Mouse (Mus musculus) heart, adult 2 months (tissue): ENCODE results near the gene Large1. TPM values are rescaled to one million over a fixed set of nuclear protein-coding genes. Genes with fewer than 3 reads are reported as not detected.

Experiments used
- DNase-seq, 2 experiments: peaks; one replicate each; pipeline ENCODE4 v3.0.0; 2021
- H3K27ac ChIP-seq: fragments of 200-600 bp; 2 replicates; pipeline ENCODE4 v1.8.1; 2022
- H3K27me3 ChIP-seq: fragments of 200-500 bp; 2 replicates; pipeline ENCODE4 v1.6.1; 2012; ENCODE audit warnings: mild to moderate bottlenecking, low read length, inconsistent platforms, mixed read lengths; ENCODE audit not compliant: control insufficient read depth, insufficient read depth
- H3K36me3 ChIP-seq: fragments of 200-500 bp; 2 replicates; pipeline ENCODE4 v1.6.1; 2012; ENCODE audit warnings: low read length, inconsistent platforms; ENCODE audit not compliant: control insufficient read depth, insufficient read depth
- H3K4me1 ChIP-seq: fragments of 200-500 bp; 2 replicates; pipeline ENCODE4 v1.6.1; 2011; ENCODE audit warnings: low read length; ENCODE audit not compliant: control insufficient read depth, insufficient read depth
- H3K4me3 ChIP-seq: fragments of 200-600 bp; 2 replicates; pipeline ENCODE4 v1.8.1; 2022
- H3K79me2 ChIP-seq: fragments of 200-500 bp; replicated peaks from 2 replicates; pipeline ENCODE4 v1.6.1; 2012; ENCODE audit warnings: mild to moderate bottlenecking, inconsistent platforms, low read length, moderate library complexity, mixed read lengths; ENCODE audit not compliant: control insufficient read depth, insufficient read depth
- H3K9ac ChIP-seq: fragments of 200-500 bp; 2 replicates; pipeline ENCODE4 v1.6.1; 2012; ENCODE audit warnings: low read depth, mild to moderate bottlenecking, control low read depth, inconsistent platforms, low read length, mixed read lengths
- CTCF ChIP-seq: fragments of 200-600 bp; IDR thresholded peaks from 2 replicates; pipeline ENCODE4 v1.8.1; 2022; ENCODE audit warnings: antibody characterized with exemption, mild to moderate bottlenecking, moderate library complexity
- EP300 ChIP-seq: fragments of 200-500 bp; IDR thresholded peaks from 2 replicates; pipeline ENCODE4 v1.6.1; 2011; ENCODE audit warnings: low read depth, low read length, control low read depth; ENCODE audit not compliant: insufficient read depth
- POLR2A ChIP-seq: fragments of 200-500 bp; IDR thresholded peaks from 2 replicates; pipeline ENCODE4 v1.6.1; 2011; ENCODE audit warnings: mild to moderate bottlenecking, low read depth, low read length, control low read depth; ENCODE audit not compliant: insufficient read depth
- WGBS: fragments of 180-500 bp; shearing (Covaris S2); methylation state at CpG from one replicate; pipeline ENCODE4 v1.1.7; 2018; 5-methylcytosine and 5-hydroxymethylcytosine counted together
- intact Hi-C: fragments of 180-260 bp; cut with DNase I; formaldehyde crosslinking; loops from one replicate; pipeline ENCODE4 v1.15.1; 2025
- polyA plus RNA-seq: library from polyadenylated mRNA; depleted of rRNA; stranded (reverse); fragments of >200 nt; gene quantifications from 2 replicates; pipeline ENCODE4 v1.2.3, GENCODE M21; 2012
- total RNA-seq, 2 experiments: library from RNA; stranded (reverse); gene quantifications; 2 replicates each; pipeline ENCODE4 v1.2.3; 2021

Gene Large1
- total and polyA plus RNA-seq, 3 experiments = 20.7 to 42.0 (median 36.0) TPM

DNA sequence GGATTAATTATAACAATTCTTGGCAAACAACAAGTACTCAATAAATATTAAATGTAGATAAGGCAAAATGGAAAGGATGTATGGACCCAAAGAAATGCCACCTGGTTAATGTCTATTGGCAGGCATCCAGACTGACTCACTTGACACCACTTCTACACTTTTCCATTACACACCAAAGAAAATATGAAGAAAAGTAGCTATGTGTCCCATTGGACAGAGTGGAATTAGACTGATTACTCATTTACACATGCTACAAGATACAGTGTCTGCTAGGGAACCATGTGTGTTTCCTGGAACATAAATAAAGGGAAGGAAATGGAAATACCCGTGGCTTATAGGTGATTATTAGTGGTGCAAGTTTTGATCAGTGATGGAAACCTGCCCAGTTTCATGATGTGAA lies 521.0 kb downstream of the Large1 start:
- H3K79me2 ChIP-seq = no peaks in the 10 kb centered on the region
- no peak overlapping the region for H3K4me3 ChIP-seq
- no peaks in the 10 kb centered on the region for H3K4me1 ChIP-seq
- no peak for DNase-seq
- H3K27ac ChIP-seq = no peak overlapping the region
- no peaks in the 10 kb centered on the region for H3K27me3 ChIP-seq
- no peak overlapping the region for H3K9ac ChIP-seq
- WGBS = 26% methylated on average over 1 of the region's 1 CpGs
- no peaks in the 10 kb centered on the region for H3K36me3 ChIP-seq
- intact Hi-C loops = no loop called here
- no peak for TF ChIP-seq POLR2A
- TF ChIP-seq EP300 = no peak
- no peak for TF ChIP-seq CTCF

DNA sequence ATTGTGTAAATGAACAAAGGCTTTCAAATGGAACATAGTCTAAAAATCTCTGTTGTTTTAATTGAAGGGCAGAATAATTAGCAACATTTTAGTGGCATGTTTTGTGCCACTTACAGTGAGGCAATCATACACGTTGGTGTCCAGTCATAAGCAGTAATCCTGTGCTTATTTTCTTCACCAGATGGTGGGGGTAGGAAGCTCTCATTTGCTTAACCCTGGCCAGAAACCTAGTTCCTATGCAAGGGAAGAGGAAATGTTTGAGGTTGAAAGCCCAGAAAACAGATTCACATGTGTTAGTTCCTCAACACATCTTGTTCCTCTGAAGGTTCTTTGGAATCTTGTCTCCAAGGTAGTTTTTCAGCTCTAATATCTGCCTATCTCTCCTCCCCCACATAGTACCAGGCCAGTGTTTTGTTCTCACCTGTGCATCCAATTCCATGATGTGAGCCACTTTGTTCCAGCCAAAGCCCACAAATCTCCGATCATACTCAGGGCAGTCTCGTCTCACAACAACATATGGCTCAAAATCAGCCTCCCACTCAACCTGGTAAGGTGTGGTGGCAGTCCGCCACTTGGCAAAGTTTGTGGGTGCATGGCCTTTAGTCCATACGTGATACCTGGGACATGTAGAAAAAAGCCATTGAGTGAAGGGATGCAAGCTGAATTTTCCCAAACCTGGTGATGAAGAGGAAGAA lies 535.5 kb downstream of the Large1 start:
- TF ChIP-seq EP300 (no peak), POLR2A (no peak), CTCF (no peak)
- Histone ChIP-seq H3K27ac (no peak overlapping the region), H3K36me3 (no peaks in the 10 kb centered on the region), H3K4me3 (no peak overlapping the region), H3K4me1 (no peaks in the 10 kb centered on the region), H3K79me2 (no peaks in the 10 kb centered on the region), H3K9ac (no peak overlapping the region), H3K27me3 (no peaks in the 10 kb centered on the region)
- WGBS = 84% methylated on average over 5 of the region's 5 CpGs
- no peak for DNase-seq
- intact Hi-C loops = no loop called here

- H3K36me3 ChIP-seq = no peaks in the 10 kb centered on the region
- intact Hi-C loops = no loop called here
- H3K79me2 ChIP-seq = no peaks in the 10 kb centered on the region
- no peak overlapping the region for H3K4me3 ChIP-seq
- no peak overlapping the region for H3K9ac ChIP-seq
- DNase-seq = no peak
- no peaks in the 10 kb centered on the region for H3K27me3 ChIP-seq
- no peak overlapping the region for H3K27ac ChIP-seq
- no peak for TF ChIP-seq POLR2A
- no peaks in the 10 kb centered on the region for H3K4me1 ChIP-seq
These were observed 536.7 kb downstream of the Large1 start for GRCm38 (mm10) chr8:72816679-72817078.

DNA sequence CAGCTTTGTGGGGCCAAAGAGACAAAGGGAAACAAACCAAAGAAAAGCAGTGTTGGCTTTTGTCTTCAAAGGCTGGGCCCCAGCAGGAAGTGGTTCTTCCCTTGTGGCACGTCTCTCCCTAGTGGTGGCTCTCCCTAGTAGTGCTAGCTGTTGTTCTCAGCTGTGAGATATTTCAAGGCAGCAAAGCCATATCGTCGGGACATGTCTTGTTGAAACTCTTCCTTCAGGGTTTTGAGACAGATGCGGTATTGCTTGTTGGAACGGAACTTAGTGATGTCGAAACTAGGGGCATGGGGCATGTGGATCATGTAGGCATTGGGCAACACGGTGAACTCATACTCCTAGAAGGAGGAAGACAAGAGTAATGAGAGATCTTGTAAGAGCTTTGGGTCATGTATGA lies 537.7 kb downstream of the Large1 start:
- H3K79me2 ChIP-seq = no peaks in the 10 kb centered on the region
- intact Hi-C loops = no loop called here
- no peaks in the 10 kb centered on the region for H3K27me3 ChIP-seq
- no peaks in the 10 kb centered on the region for H3K4me1 ChIP-seq
- TF ChIP-seq CTCF = 0 out of 2 replicates have a peak, but pooled peaks have one; percentile 12
- no peak for TF ChIP-seq EP300
- no peak overlapping the region for H3K27ac ChIP-seq
- H3K36me3 ChIP-seq = no peaks in the 10 kb centered on the region
- WGBS = 81% methylated on average over 7 of the region's 7 CpGs
- H3K9ac ChIP-seq = no peak overlapping the region
- peak in 1 of 2 experiments; percentile 2 for DNase-seq
- H3K4me3 ChIP-seq = no peak overlapping the region

GRCm38 (mm10) chr8:72812690-72813089 lies 540.6 kb downstream of the Large1 start:
- Histone ChIP-seq H3K36me3 (no peaks in the 10 kb centered on the region), H3K4me1 (no peaks in the 10 kb centered on the region), H3K4me3 (no peak overlapping the region), H3K27me3 (no peaks in the 10 kb centered on the region), H3K9ac (no peak overlapping the region), H3K27ac (no peak overlapping the region), H3K79me2 (no peaks in the 10 kb centered on the region)
- intact Hi-C loops = no loop called here
- no peak for DNase-seq
- WGBS = 84% methylated on average over 3 of the region's 3 CpGs
- no peak for TF ChIP-seq EP300
- TF ChIP-seq CTCF = peak; percentile 53
- TF ChIP-seq POLR2A = no peak

DNA sequence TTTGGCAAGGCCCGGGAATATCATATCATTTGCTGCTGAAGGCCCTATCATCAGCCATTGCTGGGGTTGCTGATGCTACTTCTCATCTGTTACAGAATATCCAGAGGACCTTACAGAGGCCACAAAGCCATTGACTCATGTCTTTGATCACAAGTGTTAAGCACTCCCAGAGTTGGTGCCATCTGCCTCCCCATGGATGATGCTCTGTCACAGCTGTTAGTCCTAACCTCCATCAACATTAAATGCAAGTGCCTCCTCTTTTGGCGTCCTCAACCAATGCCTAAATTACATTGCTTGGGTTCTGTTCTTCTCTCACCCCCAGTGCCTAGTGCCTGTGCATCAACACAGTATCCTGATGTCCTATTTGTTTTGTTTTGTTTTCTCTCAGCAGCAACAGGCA lies 551.8 kb downstream of the Large1 start:
- Histone ChIP-seq H3K27me3 (no peaks in the 10 kb centered on the region), H3K4me3 (no peak overlapping the region), H3K79me2 (no peaks in the 10 kb centered on the region), H3K27ac (no peak overlapping the region), H3K36me3 (no peaks in the 10 kb centered on the region), H3K9ac (no peak overlapping the region), H3K4me1 (no peaks in the 10 kb centered on the region)
- TF ChIP-seq CTCF = no peak
- no peak for TF ChIP-seq POLR2A
- no peak for TF ChIP-seq EP300
- DNase-seq = no peak
- intact Hi-C loops = no loop called here
- 74% methylated on average over 2 of the region's 2 CpGs for WGBS
